Mouse (Mus musculus): ENCODE data around the gene Ctdsp1.

DNA sequence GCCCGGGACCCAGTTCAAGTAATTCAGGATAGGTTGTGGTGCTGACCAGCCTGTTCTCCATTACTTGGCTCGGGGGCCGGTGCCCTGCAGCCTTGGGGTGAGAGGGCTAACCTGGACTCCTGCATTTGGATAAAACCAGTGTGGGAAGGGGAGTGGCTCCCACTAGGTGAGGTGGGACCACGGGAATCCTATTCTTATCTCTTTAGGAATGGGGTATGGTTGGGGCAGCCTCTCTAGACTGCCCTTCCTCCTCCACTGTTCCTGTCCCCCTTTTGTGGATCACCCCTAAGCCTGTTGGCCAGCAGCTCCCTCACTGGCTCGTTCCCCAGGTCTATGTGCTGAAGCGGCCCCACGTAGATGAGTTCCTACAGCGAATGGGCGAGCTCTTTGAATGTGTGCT is 3.0 kb downstream of the Ctdsp1 start:
- TF ChIP-seq CTCF (IDR thresholded peaks at IDR 0.05; ENCODE audit: low read depth) (no peak), EP300 (optimal IDR thresholded peaks at IDR 0.05) (no peak)

Measured in stomach, postnatal 0 days (tissue).